Mouse (Mus musculus) lung, postnatal 0 days (tissue): ENCODE results near the gene Gm10799. TPM values are rescaled to one million over a fixed set of nuclear protein-coding genes. Genes with fewer than 3 reads are reported as not detected.
"Not testable (repeated sequence)": the region's sequence is repeated elsewhere in the genome, so short reads cannot be mapped to it uniquely, and the experiment has no call there.

Experiments used
- ATAC-seq: fragments of 200-750 bp; cut with Nextera tagmentation; 2 replicates; pipeline ENCODE4 v1.8.0; 2017; ENCODE audit warnings: moderate library complexity
- DNase-seq: peaks from one replicate; pipeline ENCODE4 v3.0.0-alpha.2; 2016; ENCODE audit warnings: low spot score
- H3K27ac ChIP-seq: fragments of 300-500 bp; sonication (generic); 2 replicates; pipeline ENCODE4 v1.5.1; 2014; ENCODE audit warnings: antibody characterized with exemption, mild to moderate bottlenecking, low read length, mixed read lengths
- H3K27me3 ChIP-seq: fragments of 300-500 bp; sonication (generic); replicated peaks from 2 replicates; pipeline ENCODE4 v1.6.1; 2014; ENCODE audit warnings: low read length, mixed read lengths; ENCODE audit not compliant: insufficient read depth
- H3K36me3 ChIP-seq: fragments of 300-500 bp; sonication (generic); 2 replicates; pipeline ENCODE4 v1.6.1; 2014; ENCODE audit warnings: low read length, mixed read lengths; ENCODE audit not compliant: insufficient read depth
- H3K4me1 ChIP-seq: fragments of 300-500 bp; sonication (generic); 2 replicates; pipeline ENCODE4 v1.6.1; 2014; ENCODE audit warnings: antibody characterized with exemption, low read depth, low read length, mixed read lengths; ENCODE audit not compliant: insufficient read depth
- H3K4me2 ChIP-seq: fragments of 300-500 bp; sonication (generic); replicated peaks from 2 replicates; pipeline ENCODE4 v1.6.1; 2014; ENCODE audit warnings: low read depth, mild to moderate bottlenecking, low read length, moderate library complexity, mixed read lengths
- H3K4me3 ChIP-seq: fragments of 300-500 bp; sonication (generic); 2 replicates; pipeline ENCODE4 v1.5.1; 2014; ENCODE audit warnings: low read depth, low read length
- H3K9ac ChIP-seq: fragments of 300-500 bp; sonication (generic); replicated peaks from 2 replicates; pipeline ENCODE4 v1.6.1; 2014; ENCODE audit warnings: low read depth, mild to moderate bottlenecking
- H3K9me3 ChIP-seq: fragments of 300-500 bp; sonication (generic); 2 replicates; pipeline ENCODE4 v1.6.1; 2016; ENCODE audit warnings: low read length, mixed read lengths
- CTCF ChIP-seq: IDR thresholded peaks from 2 replicates; pipeline ENCODE4 v1.5.1; 2016; ENCODE audit warnings: antibody characterized with exemption, mild to moderate bottlenecking
- EP300 ChIP-seq: IDR thresholded peaks from 2 replicates; pipeline ENCODE4 v1.6.1; 2016; ENCODE audit warnings: antibody characterized with exemption, mild to moderate bottlenecking, control low read depth
- WGBS: fragments of 180-500 bp; shearing (Covaris S2); extraction: QIAGEN DNeasy Blood & Tissue Kit; methylation state at CpG from one replicate; pipeline ENCODE4 v1.1.7; 2014; 5-methylcytosine and 5-hydroxymethylcytosine counted together
- polyA plus RNA-seq: library from polyadenylated mRNA; unstranded; fragments of >200 nt; fragmentation: Nextera tagmentation; extraction: Ambion mirVana; gene quantifications from 2 replicates; pipeline ENCODE4 v1.2.1, GENCODE M21; 2015

Gene Gm10799
- polyA plus RNA-seq, 1 experiment from 2014 or later, result not detected

GRCm38 (mm10) chr2:104069704-104070185 lies 1.4 kb upstream of the Gm10799 start, which contains the start of gene Cd59b:
Cd59b (plus strand) TSS chr2:104069849.
- DNase-seq, result peak; percentile 65
- Histone ChIP-seq H3K27ac (no peak within 1 kb of the TSS), H3K9me3 (no peaks in the 10 kb centered on the region), H3K4me1 (no peaks in the 10 kb centered on the region), H3K9ac (no peak within 1 kb of the TSS), H3K36me3 (no peaks in the 10 kb centered on the region), H3K4me2 (peak within 1 kb of the TSS; percentile 48), H3K27me3 (no peaks in the 10 kb centered on the region), H3K4me3 (peak within 1 kb of the TSS; percentile 27)
- peak; percentile 91 for ATAC-seq
- TF ChIP-seq EP300 (no peak), CTCF (no peak)
- WGBS, result 9% methylated on average over 13 of the region's 13 CpGs

- not testable (repeated sequence) for H3K4me2 ChIP-seq, H3K9me3 ChIP-seq, H3K9ac ChIP-seq, H3K27ac ChIP-seq, H3K4me1 ChIP-seq, H3K27me3 ChIP-seq, DNase-seq, ATAC-seq, H3K4me3 ChIP-seq, H3K36me3 ChIP-seq
- 88% methylated on average over 5 of the region's 6 CpGs for WGBS
These were observed 2.8 kb downstream of the Gm10799 start, which contains the start of gene Gm10912 for GRCm38 (mm10) chr2:104065526-104065925. Gm10912 (plus strand) TSS chr2:104065826.

GRCm38 (mm10) chr2:104064152-104064551 lies 4.2 kb downstream of the Gm10799 start:
- TF ChIP-seq CTCF, result no peak
- H3K27me3 ChIP-seq, result no peaks in the 10 kb centered on the region
- H3K4me3 ChIP-seq, result no peak overlapping the region
- no peak overlapping the region for H3K4me2 ChIP-seq
- DNase-seq (no peak), ATAC-seq (no peak)
- no peaks in the 10 kb centered on the region for H3K4me1 ChIP-seq
- WGBS, result 75% methylated on average over 2 of the region's 2 CpGs
- H3K9ac ChIP-seq, result no peak overlapping the region
- no peak overlapping the region for H3K27ac ChIP-seq
- peaks cover 18% of the 10 kb centered on the region; the same call in 1 of the 2 replicates for H3K36me3 ChIP-seq
- H3K9me3 ChIP-seq, result no peaks in the 10 kb centered on the region

- no peak for ATAC-seq
- H3K4me1 ChIP-seq, result no peaks in the 10 kb centered on the region
- H3K36me3 ChIP-seq, result peaks cover 22% of the 10 kb centered on the region; the same call in 1 of the 2 replicates
- no peak overlapping the region for H3K27ac ChIP-seq
- H3K27me3 ChIP-seq, result no peaks in the 10 kb centered on the region
- TF ChIP-seq EP300, result no peak
- no peak for TF ChIP-seq CTCF
- DNase-seq, result no peak
- no peak overlapping the region for H3K4me3 ChIP-seq
- H3K9ac ChIP-seq, result no peak overlapping the region
- no peak overlapping the region for H3K4me2 ChIP-seq
- H3K9me3 ChIP-seq, result no peaks in the 10 kb centered on the region
These were observed 5.7 kb downstream of the Gm10799 start for GRCm38 (mm10) chr2:104062665-104063064.

GRCm38 (mm10) chr2:104060996-104061395 lies 7.4 kb downstream of the Gm10799 start:
- Histone ChIP-seq H3K27ac (no peak overlapping the region), H3K4me2 (no peak overlapping the region), H3K9ac (no peak overlapping the region), H3K9me3 (no peaks in the 10 kb centered on the region), H3K36me3 (peaks cover 22% of the 10 kb centered on the region; the same call in 1 of the 2 replicates), H3K4me3 (no peak overlapping the region), H3K4me1 (no peaks in the 10 kb centered on the region), H3K27me3 (no peaks in the 10 kb centered on the region)
- ATAC-seq (no peak), DNase-seq (no peak)
- 95% methylated on average over 6 of the region's 6 CpGs for WGBS
- TF ChIP-seq CTCF (no peak), EP300 (no peak)

GRCm38 (mm10) chr2:104059786-104060185 lies 8.6 kb downstream of the Gm10799 start:
- DNase-seq, result no peak
- peaks cover 26% of the 10 kb centered on the region; the same call in 1 of the 2 replicates for H3K36me3 ChIP-seq
- H3K27ac ChIP-seq, result no peak overlapping the region
- TF ChIP-seq EP300 (no peak), CTCF (no peak)
- no peak overlapping the region for H3K9ac ChIP-seq
- 52% methylated on average over 10 of the region's 10 CpGs for WGBS
- H3K9me3 ChIP-seq, result no peaks in the 10 kb centered on the region
- H3K27me3 ChIP-seq, result no peaks in the 10 kb centered on the region
- no peak overlapping the region for H3K4me2 ChIP-seq
- no peaks in the 10 kb centered on the region for H3K4me1 ChIP-seq
- no peak; the same call in 1 of the 2 replicates for ATAC-seq
- H3K4me3 ChIP-seq, result no peak overlapping the region

- peaks cover 35% of the 10 kb centered on the region; the same call in 1 of the 2 replicates for H3K36me3 ChIP-seq
- no peak for ATAC-seq
- H3K4me1 ChIP-seq, result no peaks in the 10 kb centered on the region
- H3K27ac ChIP-seq, result no peak overlapping the region
- no peak for DNase-seq
- no peaks in the 10 kb centered on the region for H3K27me3 ChIP-seq
- TF ChIP-seq CTCF (no peak), EP300 (no peak)
- H3K4me3 ChIP-seq, result no peak overlapping the region
- no peak overlapping the region for H3K4me2 ChIP-seq
- H3K9me3 ChIP-seq, result no peaks in the 10 kb centered on the region
- 82% methylated on average over 4 of the region's 4 CpGs for WGBS
- no peak overlapping the region for H3K9ac ChIP-seq
These were observed 9.4 kb downstream of the Gm10799 start for GRCm38 (mm10) chr2:104058954-104059353.
